Mouse (Mus musculus): ENCODE results near the gene Large1. TPM values are rescaled to one million over a fixed set of nuclear protein-coding genes. Genes with fewer than 3 reads are reported as not detected.

Large1 gene
- polyA plus RNA-seq, 1 experiment from 2014 or later, result 3.1 TPM

DNA sequence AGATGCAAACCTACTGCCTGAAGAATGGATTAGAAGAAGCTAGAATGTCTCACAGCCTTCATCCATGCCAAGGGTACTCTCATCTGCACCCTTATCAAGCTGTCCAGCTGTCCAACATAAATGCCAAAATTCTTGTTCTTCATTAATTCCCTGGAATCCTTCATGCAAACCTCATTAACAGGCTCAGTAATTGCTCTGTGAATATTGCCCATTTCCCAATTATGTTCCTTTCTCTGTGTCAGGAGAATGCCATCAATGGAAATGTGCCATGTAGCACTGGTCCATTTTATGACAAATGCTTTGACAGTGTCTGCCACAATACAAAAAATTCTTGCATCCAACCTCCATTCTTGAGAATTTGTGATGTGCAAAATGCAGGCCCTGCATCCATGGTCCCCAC is 82.3 kb downstream of the Large1 start:
- no peak for DNase-seq (ENCODE audit: low spot score)
- Histone ChIP-seq H3K27me3 (ENCODE audit: control insufficient read depth, insufficient read depth, low read length) (no peaks in the 10 kb centered on the region), H3K4me3 (ENCODE audit: low read depth, low read length) (no peak overlapping the region), H3K9ac (ENCODE audit: low read length) (no peak overlapping the region), H3K9me3 (ENCODE audit: control insufficient read depth, low read length) (no peaks in the 10 kb centered on the region), H3K36me3 (ENCODE audit: control insufficient read depth, insufficient read depth, low read length) (no peaks in the 10 kb centered on the region), H3K4me2 (replicated peaks; ENCODE audit: low read depth) (no peak overlapping the region), H3K27ac (replicated peaks) (no peak overlapping the region), H3K4me1 (replicated peaks; ENCODE audit: control insufficient read depth, insufficient read depth) (no peaks in the 10 kb centered on the region)
- ATAC-seq (ENCODE audit: low FRiP score, low TSS enrichment), result no peak
- TF ChIP-seq CTCF (IDR thresholded peaks at IDR 0.05; ENCODE audit: low read depth), result no peak
- TF ChIP-seq EP300 (optimal IDR thresholded peaks at IDR 0.05), result no peak

DNA sequence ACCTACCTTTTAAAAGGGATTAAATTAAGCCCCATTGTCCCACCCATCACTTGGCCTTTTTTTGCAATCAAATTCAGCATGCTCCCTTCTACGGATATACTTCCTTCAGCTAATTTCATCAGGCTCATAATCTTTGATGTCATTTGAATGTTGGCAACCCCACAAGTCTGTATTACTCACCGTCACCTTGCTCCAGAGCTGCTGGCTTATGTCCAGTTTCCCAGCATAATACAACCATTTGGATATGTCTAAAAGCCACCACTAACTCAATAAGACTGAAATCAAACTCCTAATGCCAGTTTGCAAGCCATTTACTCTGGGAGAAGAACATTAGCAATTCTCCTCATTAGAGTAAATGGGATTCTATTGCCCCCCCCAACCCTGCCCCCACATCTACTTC is 95.4 kb downstream of the Large1 start:
- H3K4me1 ChIP-seq (replicated peaks; ENCODE audit: control insufficient read depth, insufficient read depth), result no peaks in the 10 kb centered on the region
- H3K9ac ChIP-seq (ENCODE audit: low read length), result no peak overlapping the region
- no peak for ATAC-seq (ENCODE audit: low FRiP score, low TSS enrichment)
- no peak overlapping the region for H3K27ac ChIP-seq (replicated peaks)
- WGBS, result 28% methylated on average over 2 of the region's 2 CpGs
- no peaks in the 10 kb centered on the region for H3K36me3 ChIP-seq (ENCODE audit: control insufficient read depth, insufficient read depth, low read length)
- no peak for TF ChIP-seq EP300 (optimal IDR thresholded peaks at IDR 0.05)
- no peak for TF ChIP-seq CTCF (IDR thresholded peaks at IDR 0.05; ENCODE audit: low read depth)
- no peak overlapping the region for H3K4me2 ChIP-seq (replicated peaks; ENCODE audit: low read depth)
- no peaks in the 10 kb centered on the region for H3K27me3 ChIP-seq (ENCODE audit: control insufficient read depth, insufficient read depth, low read length)
- H3K9me3 ChIP-seq (ENCODE audit: control insufficient read depth, low read length), result peaks cover 5% of the 10 kb centered on the region; the same call in 1 of the 2 replicates
- H3K4me3 ChIP-seq (ENCODE audit: low read depth, low read length), result no peak overlapping the region
- no peak for DNase-seq (ENCODE audit: low spot score)

DNA sequence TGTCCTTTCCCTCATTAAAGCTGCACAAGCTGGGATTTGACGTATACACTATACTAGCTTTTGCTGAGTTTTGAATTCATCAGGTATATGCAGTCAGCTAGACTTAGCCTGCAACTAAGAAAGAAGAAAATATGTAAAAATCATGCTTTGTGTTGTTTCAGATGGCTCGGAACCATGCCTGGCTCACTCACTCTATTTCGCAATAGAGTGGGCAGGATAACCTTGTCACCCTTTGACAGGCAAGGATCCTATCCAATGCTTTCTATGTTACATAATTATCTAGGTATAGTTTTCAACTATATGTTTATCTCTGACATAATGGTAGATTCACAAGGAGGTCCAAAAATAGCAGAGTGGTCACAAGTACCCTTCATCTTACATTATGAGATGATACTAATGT is 109.2 kb downstream of the Large1 start:
- Histone ChIP-seq H3K27me3 (ENCODE audit: control insufficient read depth, insufficient read depth, low read length) (no peaks in the 10 kb centered on the region), H3K9ac (ENCODE audit: low read length) (no peak overlapping the region), H3K36me3 (ENCODE audit: control insufficient read depth, insufficient read depth, low read length) (no peaks in the 10 kb centered on the region), H3K4me1 (replicated peaks; ENCODE audit: control insufficient read depth, insufficient read depth) (no peaks in the 10 kb centered on the region), H3K9me3 (ENCODE audit: control insufficient read depth, low read length) (no peaks in the 10 kb centered on the region; the same call in 1 of the 2 replicates), H3K4me3 (ENCODE audit: low read depth, low read length) (no peak overlapping the region), H3K4me2 (replicated peaks; ENCODE audit: low read depth) (no peak overlapping the region), H3K27ac (replicated peaks) (no peak overlapping the region)
- ATAC-seq (ENCODE audit: low FRiP score, low TSS enrichment) (no peak), DNase-seq (ENCODE audit: low spot score) (no peak)
- WGBS, result 96% methylated on average over 3 of the region's 3 CpGs
- TF ChIP-seq EP300 (optimal IDR thresholded peaks at IDR 0.05) (no peak), CTCF (IDR thresholded peaks at IDR 0.05; ENCODE audit: low read depth) (no peak)

DNA sequence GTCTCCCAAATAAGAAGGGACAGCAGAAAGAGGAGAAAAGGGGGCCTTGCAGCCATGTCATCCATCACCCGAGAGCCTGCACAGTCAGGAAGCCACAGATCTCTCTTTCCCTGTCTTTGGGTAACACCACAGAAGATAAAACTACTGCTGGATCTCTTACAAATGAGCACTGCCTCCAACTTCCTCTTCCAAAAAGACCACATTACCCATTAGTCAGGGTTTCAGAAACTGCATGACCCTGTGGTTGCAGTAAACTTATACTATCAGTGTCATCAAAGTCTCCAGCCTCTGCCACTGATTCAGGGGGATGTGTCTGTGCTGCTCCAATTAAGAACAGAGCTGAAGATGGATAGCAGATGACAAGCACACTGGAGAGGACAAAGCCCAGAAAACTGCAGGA is 111.3 kb downstream of the Large1 start:
- no peak overlapping the region for H3K27ac ChIP-seq (replicated peaks)
- H3K9ac ChIP-seq (ENCODE audit: low read length), result no peak overlapping the region
- no peak overlapping the region for H3K4me3 ChIP-seq (ENCODE audit: low read depth, low read length)
- no peak for ATAC-seq (ENCODE audit: low FRiP score, low TSS enrichment)
- 64% methylated on average over 1 of the region's 1 CpGs for WGBS
- H3K27me3 ChIP-seq (ENCODE audit: control insufficient read depth, insufficient read depth, low read length), result no peaks in the 10 kb centered on the region
- H3K9me3 ChIP-seq (ENCODE audit: control insufficient read depth, low read length), result no peaks in the 10 kb centered on the region; the same call in 1 of the 2 replicates
- DNase-seq (ENCODE audit: low spot score), result no peak
- H3K4me1 ChIP-seq (replicated peaks; ENCODE audit: control insufficient read depth, insufficient read depth), result no peaks in the 10 kb centered on the region
- H3K4me2 ChIP-seq (replicated peaks; ENCODE audit: low read depth), result no peak overlapping the region
- TF ChIP-seq CTCF (IDR thresholded peaks at IDR 0.05; ENCODE audit: low read depth) (no peak), EP300 (optimal IDR thresholded peaks at IDR 0.05) (no peak)
- no peaks in the 10 kb centered on the region for H3K36me3 ChIP-seq (ENCODE audit: control insufficient read depth, insufficient read depth, low read length)

DNA sequence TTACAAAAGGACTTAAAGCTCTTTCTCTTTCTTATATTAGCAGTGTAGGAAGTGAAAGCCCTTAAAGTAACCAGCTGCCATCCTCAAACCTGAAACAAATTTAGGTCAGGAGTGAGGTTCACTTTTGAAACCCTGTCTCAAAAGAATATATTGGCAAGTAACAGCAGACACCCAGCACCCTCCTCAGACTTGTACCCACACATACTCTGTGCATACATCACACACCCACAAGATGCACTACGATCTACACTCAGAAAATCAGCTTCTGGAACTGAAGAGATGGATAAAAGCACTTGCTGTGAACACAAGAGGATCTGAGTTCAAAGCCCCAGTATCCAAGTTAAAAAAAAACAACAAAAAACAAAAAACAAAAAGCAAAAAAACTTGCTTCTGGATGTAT is 119.1 kb downstream of the Large1 start:
- Histone ChIP-seq H3K4me1 (replicated peaks; ENCODE audit: control insufficient read depth, insufficient read depth) (no peaks in the 10 kb centered on the region), H3K9me3 (ENCODE audit: control insufficient read depth, low read length) (no peaks in the 10 kb centered on the region), H3K27ac (replicated peaks) (no peak overlapping the region), H3K4me2 (replicated peaks; ENCODE audit: low read depth) (no peak overlapping the region), H3K4me3 (ENCODE audit: low read depth, low read length) (no peak overlapping the region), H3K36me3 (ENCODE audit: control insufficient read depth, insufficient read depth, low read length) (no peaks in the 10 kb centered on the region), H3K9ac (ENCODE audit: low read length) (no peak overlapping the region), H3K27me3 (ENCODE audit: control insufficient read depth, insufficient read depth, low read length) (no peaks in the 10 kb centered on the region)
- TF ChIP-seq EP300 (optimal IDR thresholded peaks at IDR 0.05) (no peak), CTCF (IDR thresholded peaks at IDR 0.05; ENCODE audit: low read depth) (no peak)
- DNase-seq (ENCODE audit: low spot score) (no peak), ATAC-seq (ENCODE audit: low FRiP score, low TSS enrichment) (no peak)
- WGBS, result 85% methylated on average over 1 of the region's 1 CpGs

DNA sequence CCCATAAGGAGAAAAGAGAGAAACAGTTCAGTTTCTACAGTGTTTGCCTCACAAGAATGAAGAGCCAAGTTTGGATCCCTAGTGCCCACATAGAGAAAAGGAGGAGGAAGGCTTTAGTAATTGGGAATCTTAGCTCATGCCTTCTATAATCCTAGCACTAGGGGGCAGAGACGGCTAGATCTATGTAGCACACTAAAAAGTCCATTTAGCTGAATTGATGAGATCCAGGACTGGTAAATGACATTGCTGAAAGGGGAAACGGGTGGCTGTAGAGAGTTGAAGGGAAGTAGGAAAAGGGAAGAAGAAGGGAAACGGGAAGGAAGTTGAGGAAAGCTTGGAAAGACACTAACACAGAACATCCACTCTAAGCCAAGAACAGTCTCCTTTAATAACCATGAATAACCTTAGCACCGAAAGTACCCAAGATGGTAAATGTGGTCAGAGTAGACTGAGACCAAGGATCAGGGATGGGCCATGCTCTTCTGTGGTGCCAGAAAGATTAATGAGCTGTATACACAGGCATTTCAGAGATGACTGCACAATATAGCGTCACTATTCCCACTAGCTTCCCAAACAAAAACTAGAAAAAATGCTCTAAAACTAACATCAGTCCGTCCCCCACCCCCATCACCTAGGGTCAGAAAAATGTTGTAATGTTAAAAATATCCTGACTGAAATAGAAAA is 119.8 kb downstream of the Large1 start:
- Histone ChIP-seq H3K27me3 (ENCODE audit: control insufficient read depth, insufficient read depth, low read length) (no peaks in the 10 kb centered on the region), H3K9ac (ENCODE audit: low read length) (no peak overlapping the region), H3K4me3 (ENCODE audit: low read depth, low read length) (no peak overlapping the region), H3K9me3 (ENCODE audit: control insufficient read depth, low read length) (no peaks in the 10 kb centered on the region), H3K27ac (replicated peaks) (no peak overlapping the region), H3K4me2 (replicated peaks; ENCODE audit: low read depth) (no peak overlapping the region), H3K36me3 (ENCODE audit: control insufficient read depth, insufficient read depth, low read length) (no peaks in the 10 kb centered on the region), H3K4me1 (replicated peaks; ENCODE audit: control insufficient read depth, insufficient read depth) (no peaks in the 10 kb centered on the region)
- 38% methylated on average over 6 of the region's 6 CpGs for WGBS
- peak; percentile 57; the same call in 1 of the 2 replicates for ATAC-seq (ENCODE audit: low FRiP score, low TSS enrichment)
- TF ChIP-seq EP300 (optimal IDR thresholded peaks at IDR 0.05) (no peak), CTCF (IDR thresholded peaks at IDR 0.05; ENCODE audit: low read depth) (peak; percentile 92)
- peak; percentile 16 for DNase-seq (ENCODE audit: low spot score)

Measured in stomach, postnatal 0 days (tissue).